Mouse (Mus musculus): Measurements from ENCODE around the gene Coq8b. TPM values are rescaled to one million over a fixed set of nuclear protein-coding genes. Genes with fewer than 3 reads are reported as not detected.

Gene Coq8b
- polyA plus RNA-seq, 1 experiment from 2014 or later, result 24.3 TPM

DNA sequence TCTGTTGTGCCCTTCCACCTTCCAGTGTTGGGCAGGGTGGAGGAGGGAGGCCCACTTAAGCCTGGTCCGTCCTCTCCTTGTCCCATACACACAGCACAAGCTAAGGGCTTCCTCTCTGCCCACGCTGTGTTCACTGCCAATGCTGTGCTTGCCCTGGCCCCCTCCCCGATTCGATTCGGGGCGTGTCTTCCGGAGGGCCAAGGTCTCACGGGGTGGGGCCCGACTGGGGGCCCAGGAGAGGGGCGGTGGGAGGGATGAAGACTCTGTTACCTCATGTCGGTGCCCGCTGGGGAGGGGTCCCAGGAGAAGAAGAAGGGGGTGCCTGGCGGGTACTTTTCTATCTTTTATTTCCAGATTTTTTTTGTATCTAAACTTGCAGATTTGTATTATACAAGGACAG, 48.9 kb downstream of the Coq8b start:
- no peak for ATAC-seq (ENCODE audit: low FRiP score)
- H3K9ac ChIP-seq, result no peak overlapping the region
- peaks cover 58% of the 10 kb centered on the region for H3K36me3 ChIP-seq
- no peaks in the 10 kb centered on the region for H3K9me3 ChIP-seq (replicated peaks)
- H3K4me1 ChIP-seq, result no peaks in the 10 kb centered on the region
- H3K4me3 ChIP-seq, result no peak overlapping the region
- H3K4me2 ChIP-seq (replicated peaks), result no peak overlapping the region
- no peak overlapping the region for H3K27ac ChIP-seq
- peaks cover 7% of the 10 kb centered on the region; the same call in 1 of the 2 replicates for H3K27me3 ChIP-seq
- 67% methylated on average over 13 of the region's 13 CpGs for WGBS

GRCm38 (mm10) chr7:27282225-27282624, 49.4 kb downstream of the Coq8b start:
- Histone ChIP-seq H3K9me3 (replicated peaks) (no peaks in the 10 kb centered on the region), H3K27me3 (peaks cover 7% of the 10 kb centered on the region; the same call in 1 of the 2 replicates), H3K27ac (no peak overlapping the region), H3K36me3 (peaks cover 53% of the 10 kb centered on the region), H3K4me2 (replicated peaks) (no peak overlapping the region), H3K4me1 (no peaks in the 10 kb centered on the region), H3K4me3 (no peak overlapping the region), H3K9ac (no peak overlapping the region)
- ATAC-seq (ENCODE audit: low FRiP score), result no peak
- 63% methylated on average over 4 of the region's 4 CpGs for WGBS

GRCm38 (mm10) chr7:27284865-27285697, 52.3 kb downstream of the Coq8b start:
- ATAC-seq (ENCODE audit: low FRiP score), result peak; percentile 59

DNA sequence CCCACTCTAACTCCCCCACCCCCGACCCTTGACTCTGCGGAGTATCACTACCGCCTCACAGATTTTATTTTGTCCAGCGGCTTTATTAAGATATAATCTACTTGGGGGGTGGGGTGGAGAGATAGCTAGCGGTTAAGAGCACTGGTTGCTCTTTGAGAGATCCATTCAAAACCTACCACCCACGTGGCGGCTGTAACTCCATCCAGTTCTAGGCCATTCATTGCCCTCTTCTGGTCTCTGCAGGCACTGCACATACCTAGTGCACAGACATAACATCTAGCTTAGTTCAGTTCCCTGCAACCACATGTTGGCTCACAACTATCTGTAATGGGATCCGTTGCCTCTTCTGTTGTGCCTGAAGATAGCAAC, 52.9 kb downstream of the Coq8b start:
- Histone ChIP-seq H3K4me3 (no peak overlapping the region), H3K36me3 (peaks cover 21% of the 10 kb centered on the region), H3K4me1 (no peaks in the 10 kb centered on the region), H3K9ac (no peak overlapping the region), H3K4me2 (replicated peaks) (peak overlapping the region; percentile 25; the same call in 1 of the 2 replicates), H3K27me3 (peaks cover 7% of the 10 kb centered on the region; the same call in 1 of the 2 replicates), H3K9me3 (replicated peaks) (no peaks in the 10 kb centered on the region), H3K27ac (no peak overlapping the region)
- ATAC-seq (ENCODE audit: low FRiP score), result peak; percentile 67
- WGBS, result 5% methylated on average over 8 of the region's 8 CpGs

More at GRCm38 (mm10) chr7:27284865-27285697, 52.3 kb downstream of the Coq8b start:
- peak overlapping the region; percentile 25; the same call in 1 of the 2 replicates for H3K4me2 ChIP-seq (replicated peaks)
- no peaks in the 10 kb centered on the region for H3K9me3 ChIP-seq (replicated peaks)
- H3K27ac ChIP-seq, result no peak overlapping the region
- H3K9ac ChIP-seq, result no peak overlapping the region
- H3K4me1 ChIP-seq, result no peaks in the 10 kb centered on the region
- H3K27me3 ChIP-seq, result peaks cover 7% of the 10 kb centered on the region; the same call in 1 of the 2 replicates
- peaks cover 26% of the 10 kb centered on the region for H3K36me3 ChIP-seq
- 2% methylated on average over 28 of the region's 28 CpGs for WGBS
- H3K4me3 ChIP-seq, result no peak overlapping the region

DNA sequence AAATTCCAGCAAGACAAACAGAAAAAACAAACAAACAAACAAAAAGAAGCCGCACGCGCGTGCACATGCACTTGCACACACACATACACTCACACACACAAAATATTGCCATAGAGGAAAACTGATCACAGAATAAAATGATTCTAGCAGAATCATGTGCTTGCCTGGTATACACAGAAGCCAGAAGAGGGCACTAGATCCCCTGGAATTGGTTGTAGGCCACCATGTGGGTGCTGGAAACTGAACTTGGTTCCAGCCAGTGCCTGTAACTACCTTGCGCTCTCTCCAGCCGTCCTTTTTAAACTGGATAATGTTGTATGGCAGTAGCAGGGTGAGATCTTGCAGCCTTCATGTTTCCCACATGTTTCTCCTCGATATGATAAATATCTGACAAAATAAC, 55.9 kb downstream of the Coq8b start:
- ATAC-seq (ENCODE audit: low FRiP score), result no peak
- H3K27ac ChIP-seq, result no peak overlapping the region
- H3K4me3 ChIP-seq, result no peak overlapping the region
- WGBS, result 88% methylated on average over 7 of the region's 7 CpGs
- H3K36me3 ChIP-seq, result no peaks in the 10 kb centered on the region
- H3K27me3 ChIP-seq, result peaks cover 7% of the 10 kb centered on the region; the same call in 1 of the 2 replicates
- no peaks in the 10 kb centered on the region for H3K9me3 ChIP-seq (replicated peaks)
- H3K4me2 ChIP-seq (replicated peaks), result no peak overlapping the region
- no peak overlapping the region for H3K9ac ChIP-seq
- no peaks in the 10 kb centered on the region for H3K4me1 ChIP-seq

DNA sequence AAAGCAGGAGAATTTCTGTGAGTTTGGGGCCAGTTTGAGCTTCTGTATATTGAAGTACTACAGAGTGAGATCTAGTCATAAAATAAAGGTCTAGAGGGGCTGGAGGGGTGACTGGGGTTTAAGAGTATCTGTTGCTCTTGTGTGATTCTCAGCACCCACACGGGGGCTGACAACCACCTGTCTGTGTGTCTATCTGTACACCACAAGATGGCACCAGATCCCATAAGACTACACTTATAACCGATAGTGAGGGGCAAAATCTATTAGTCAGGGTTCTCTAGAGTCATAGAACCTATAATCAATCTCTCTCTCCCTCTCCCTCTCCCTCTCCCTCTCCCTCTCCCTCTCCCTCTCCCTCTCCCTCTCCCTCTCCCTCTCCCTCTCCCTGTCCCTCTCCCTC, 57.7 kb downstream of the Coq8b start:
- H3K4me1 ChIP-seq, result no peaks in the 10 kb centered on the region
- no peak overlapping the region for H3K27ac ChIP-seq
- no peaks in the 10 kb centered on the region for H3K27me3 ChIP-seq
- H3K9ac ChIP-seq, result no peak overlapping the region
- no peak overlapping the region for H3K4me3 ChIP-seq
- no peaks in the 10 kb centered on the region for H3K36me3 ChIP-seq
- 73% methylated on average over 2 of the region's 2 CpGs for WGBS
- no peak overlapping the region for H3K4me2 ChIP-seq (replicated peaks)
- no peaks in the 10 kb centered on the region for H3K9me3 ChIP-seq (replicated peaks)
- ATAC-seq (ENCODE audit: low FRiP score), result no peak

DNA sequence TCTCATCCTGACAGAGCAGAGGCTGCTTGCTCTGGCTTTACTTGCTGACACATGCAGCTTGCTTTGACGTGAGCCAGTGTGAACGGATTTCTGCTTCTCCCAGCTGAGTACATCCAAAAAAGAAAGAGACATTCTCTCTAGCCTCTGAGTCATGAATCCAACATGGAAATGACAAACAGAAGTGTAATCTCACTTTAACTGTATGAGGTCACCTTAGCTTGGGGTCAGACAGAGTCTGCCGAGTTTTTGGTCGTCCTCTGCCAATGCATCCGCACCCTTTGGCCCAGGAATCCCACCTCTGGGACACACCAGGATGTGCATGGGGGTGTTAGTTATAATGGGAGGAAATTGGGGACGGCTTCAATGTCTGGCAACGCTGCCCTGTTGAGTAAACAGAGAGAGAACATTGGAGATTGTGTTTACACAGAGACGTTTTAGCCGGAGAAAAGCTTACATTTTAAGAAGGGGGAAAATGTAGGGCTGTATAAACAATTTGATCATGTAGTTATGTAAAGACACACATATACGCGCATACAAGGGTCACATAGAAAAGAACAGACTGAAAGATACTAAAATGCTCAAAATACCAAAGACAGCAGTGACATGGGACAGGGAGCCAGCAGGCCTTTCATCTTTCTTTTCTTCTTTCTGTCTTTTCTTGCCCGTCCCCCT, 59.1 kb downstream of the Coq8b start:
- Histone ChIP-seq H3K4me1 (no peaks in the 10 kb centered on the region), H3K27ac (no peak overlapping the region), H3K4me3 (no peak overlapping the region), H3K4me2 (replicated peaks) (no peak overlapping the region), H3K27me3 (no peaks in the 10 kb centered on the region), H3K36me3 (no peaks in the 10 kb centered on the region), H3K9me3 (replicated peaks) (no peaks in the 10 kb centered on the region), H3K9ac (no peak overlapping the region)
- no peak for ATAC-seq (ENCODE audit: low FRiP score)
- WGBS, result 63% methylated on average over 12 of the region's 12 CpGs

GRCm38 (mm10) chr7:27295956-27296355, 63.1 kb downstream of the Coq8b start:
- H3K9me3 ChIP-seq (replicated peaks), result no peaks in the 10 kb centered on the region
- H3K9ac ChIP-seq, result no peak overlapping the region
- H3K27ac ChIP-seq, result no peak overlapping the region
- no peaks in the 10 kb centered on the region for H3K4me1 ChIP-seq
- H3K4me2 ChIP-seq (replicated peaks), result no peak overlapping the region
- no peaks in the 10 kb centered on the region for H3K36me3 ChIP-seq
- 83% methylated on average over 4 of the region's 4 CpGs for WGBS
- no peak for ATAC-seq (ENCODE audit: low FRiP score)
- H3K4me3 ChIP-seq, result no peak overlapping the region
- H3K27me3 ChIP-seq, result no peaks in the 10 kb centered on the region

DNA sequence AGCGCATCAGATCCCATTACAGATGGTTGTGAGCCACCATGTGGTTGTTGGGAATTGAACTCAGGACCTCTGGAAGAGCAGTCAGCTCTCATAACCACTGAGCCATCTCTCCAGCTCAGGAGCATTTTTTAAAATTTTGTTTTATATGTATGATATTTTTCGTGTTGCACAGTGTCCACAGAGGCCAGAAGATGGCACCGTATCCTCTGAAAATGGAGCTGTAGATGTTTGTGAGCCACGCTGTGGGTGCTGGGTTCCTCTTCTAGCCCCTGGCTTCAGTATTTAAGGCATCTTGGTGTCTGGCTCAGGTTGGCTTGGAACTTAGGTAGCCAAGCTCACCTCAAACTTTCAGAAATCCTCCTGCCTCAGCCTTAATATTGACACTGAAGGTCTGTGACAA, 63.7 kb downstream of the Coq8b start:
- H3K4me1 ChIP-seq, result no peaks in the 10 kb centered on the region
- 93% methylated on average over 4 of the region's 4 CpGs for whole genome bisulfite sequencing
- ATAC-seq (ENCODE audit: low FRiP score), result no peak
- H3K4me3 ChIP-seq, result no peak overlapping the region
- H3K27me3 ChIP-seq, result no peaks in the 10 kb centered on the region
- no peaks in the 10 kb centered on the region for H3K9me3 ChIP-seq (replicated peaks)
- H3K9ac ChIP-seq, result no peak overlapping the region
- no peak overlapping the region for H3K4me2 ChIP-seq (replicated peaks)
- no peaks in the 10 kb centered on the region for H3K36me3 ChIP-seq
- H3K27ac ChIP-seq, result no peak overlapping the region

DNA sequence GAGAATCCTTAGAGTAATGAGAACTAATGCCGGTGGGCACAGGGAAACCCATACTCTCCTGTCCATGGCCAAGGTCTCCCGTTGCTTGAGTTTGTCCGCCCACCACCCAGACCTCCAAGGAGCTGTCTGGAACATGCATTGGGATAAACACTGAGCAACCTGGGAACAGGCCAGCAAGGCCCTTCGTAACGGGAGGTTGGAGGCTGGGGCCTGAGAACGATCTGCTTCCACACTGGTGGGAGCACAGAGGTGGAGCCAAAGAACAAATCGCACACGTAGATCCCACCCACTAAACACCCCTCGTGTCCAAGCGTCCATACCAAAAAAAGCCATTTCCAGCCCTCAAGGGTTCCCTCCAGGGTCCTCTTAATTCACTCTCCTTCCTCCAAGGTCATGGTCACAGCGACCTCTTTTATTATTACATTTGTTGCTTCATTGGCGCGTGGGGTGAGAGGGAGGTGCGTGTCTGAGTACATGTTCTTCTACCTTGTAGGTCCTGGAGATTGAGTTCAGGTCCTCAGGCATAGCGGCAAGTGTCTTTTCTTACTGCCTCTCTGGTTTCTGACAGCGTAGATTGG, 65.3 kb downstream of the Coq8b start:
- Histone ChIP-seq H3K27ac (no peak overlapping the region), H3K27me3 (peaks cover 8% of the 10 kb centered on the region; the same call in 1 of the 2 replicates), H3K4me1 (no peaks in the 10 kb centered on the region), H3K36me3 (no peaks in the 10 kb centered on the region), H3K4me2 (replicated peaks) (no peak overlapping the region), H3K4me3 (no peak overlapping the region), H3K9ac (no peak overlapping the region), H3K9me3 (replicated peaks) (no peaks in the 10 kb centered on the region)
- ATAC-seq (ENCODE audit: low FRiP score), result no peak
- 84% methylated on average over 16 of the region's 16 CpGs for WGBS

GRCm38 (mm10) chr7:27298816-27299215, 66.0 kb downstream of the Coq8b start:
- Histone ChIP-seq H3K4me3 (no peak overlapping the region), H3K27me3 (peaks cover 8% of the 10 kb centered on the region; the same call in 1 of the 2 replicates), H3K9ac (no peak overlapping the region), H3K4me1 (no peaks in the 10 kb centered on the region), H3K27ac (no peak overlapping the region), H3K36me3 (no peaks in the 10 kb centered on the region), H3K9me3 (replicated peaks) (no peaks in the 10 kb centered on the region), H3K4me2 (replicated peaks) (no peak overlapping the region)
- no peak for ATAC-seq (ENCODE audit: low FRiP score)
- WGBS, result 86% methylated on average over 6 of the region's 6 CpGs

DNA sequence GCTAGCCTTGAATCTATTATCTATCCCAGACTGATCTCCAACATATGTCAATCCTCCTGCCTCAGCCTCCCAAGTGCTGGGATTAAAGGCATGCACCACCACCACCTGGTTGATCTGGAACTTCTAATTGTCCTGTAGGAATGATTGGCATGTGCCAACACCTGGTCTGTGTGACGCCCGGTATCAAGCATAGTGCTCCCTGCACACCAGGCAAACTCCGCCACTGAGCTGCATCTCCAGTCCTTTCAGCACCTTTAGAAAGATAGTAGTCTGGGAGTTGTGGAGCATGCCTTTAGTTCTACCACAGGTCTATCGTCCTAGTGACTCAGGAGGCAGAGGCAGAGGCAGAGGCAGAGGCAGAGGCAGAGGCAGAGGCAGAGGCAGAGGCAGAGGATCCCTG, 67.5 kb downstream of the Coq8b start:
- H3K9ac ChIP-seq, result no peak overlapping the region
- WGBS, result 86% methylated on average over 4 of the region's 4 CpGs
- H3K27ac ChIP-seq, result no peak overlapping the region
- H3K4me1 ChIP-seq, result no peaks in the 10 kb centered on the region
- no peak overlapping the region for H3K4me2 ChIP-seq (replicated peaks)
- H3K4me3 ChIP-seq, result no peak overlapping the region
- H3K9me3 ChIP-seq (replicated peaks), result no peaks in the 10 kb centered on the region
- H3K36me3 ChIP-seq, result no peaks in the 10 kb centered on the region
- peaks cover 8% of the 10 kb centered on the region; the same call in 1 of the 2 replicates for H3K27me3 ChIP-seq
- ATAC-seq (ENCODE audit: low FRiP score), result no peak
